Comparison of ENCODE assay signal across 20 mouse cellular contexts in genomic region chr2:158701505-158701904, GRCm38 (mm10). TPM values are rescaled to one million over a fixed set of nuclear protein-coding genes. Genes with fewer than 3 reads are reported as not detected.
DNase-seq lines count a peak whose midpoint lies in the region; ATAC-seq and TF ChIP-seq lines count a peak whose summit lies in the region.
"Had no signal": no experiment of that assay in that cellular context is flagged by ENCODE, and none has a peak within 500 bp of the region (broad histone marks: within the 10 kb centered on the region; RNA-seq: fewer than 3 reads in every experiment).

No protein-coding gene starts in this region.

- H3K9ac ChIP-seq in heart, embryonic 16.5 days (ENCODE audit: low read length), result no peak overlapping the region
- H3K9ac ChIP-seq in lung, embryonic 15.5 days, result no peak overlapping the region
- H3K9ac ChIP-seq in CH12.LX (ENCODE audit: insufficient read depth, low read depth), result peak overlapping the region; percentile 53
- H3K9ac ChIP-seq in hindbrain, embryonic 12.5 days, result no peak overlapping the region
- H3K9ac ChIP-seq: forebrain, embryonic 15.5 days; heart, embryonic 12.5 days; liver, embryonic 14.5 days had no signal

- no peak overlapping the region for H3K4me3 ChIP-seq in heart, embryonic 16.5 days (ENCODE audit: low read length)
- H3K4me3 ChIP-seq in lung, embryonic 15.5 days, result no peak overlapping the region
- H3K4me3 ChIP-seq in CH12.LX (replicated peaks in 1 of 3; ENCODE audit: low read depth in 2 of 3, low read length in 2 of 3, poor library complexity in 1 of 3), result no peak overlapping the region
- H3K4me3 ChIP-seq in olfactory bulb, adult 2 months (ENCODE audit: insufficient read depth, low read depth, low read length), result no peak overlapping the region
- no peak overlapping the region for H3K4me3 ChIP-seq in hindbrain, embryonic 12.5 days
- H3K4me3 ChIP-seq: forebrain, embryonic 15.5 days; heart, embryonic 12.5 days had no signal

- H3K4me1 ChIP-seq in heart, embryonic 16.5 days (ENCODE audit: control insufficient read depth, insufficient read depth, low read length), result no peaks in the 10 kb centered on the region
- peaks cover 9% of the 10 kb centered on the region; the same call in 1 of the 2 replicates for H3K4me1 ChIP-seq in lung, embryonic 15.5 days
- H3K4me1 ChIP-seq in CH12.LX (ENCODE audit: control insufficient read depth in 1 of 2, insufficient read depth in 2 of 2), result peaks cover 24 to 94% of the 10 kb centered on the region in 2 experiments
- peaks cover 24% of the 10 kb centered on the region for H3K4me1 ChIP-seq in olfactory bulb, adult 2 months (ENCODE audit: control insufficient read depth, insufficient read depth, low read length)
- no peaks in the 10 kb centered on the region for H3K4me1 ChIP-seq in hindbrain, embryonic 12.5 days
- H3K4me1 ChIP-seq: forebrain, embryonic 15.5 days; heart, embryonic 12.5 days had no signal

- peak; percentile 32; the same call in 1 of the 2 replicates for TF ChIP-seq EP300 in CH12.LX (IDR thresholded peaks at IDR 0.05; ENCODE audit: low read length)

- no peaks in the 10 kb centered on the region for H3K9me3 ChIP-seq in heart, embryonic 16.5 days (replicated peaks; ENCODE audit: control insufficient read depth, low read length)
- H3K9me3 ChIP-seq in lung, embryonic 15.5 days, result no peaks in the 10 kb centered on the region
- H3K9me3 ChIP-seq in CH12.LX (replicated peaks; ENCODE audit: low read length), result peaks cover 17% of the 10 kb centered on the region
- no peaks in the 10 kb centered on the region for H3K9me3 ChIP-seq in hindbrain, embryonic 12.5 days (replicated peaks)
- H3K9me3 ChIP-seq: forebrain, embryonic 15.5 days; heart, embryonic 12.5 days had no signal

- no peak overlapping the region for H3K4me2 ChIP-seq in heart, embryonic 16.5 days (ENCODE audit: low read depth, low read length)
- H3K4me2 ChIP-seq in lung, embryonic 15.5 days, result no peak overlapping the region
- H3K4me2 ChIP-seq in CH12.LX (ENCODE audit: insufficient read depth, low read depth, poor library complexity, severe bottlenecking), result peak overlapping the region; percentile 11
- no peak overlapping the region for H3K4me2 ChIP-seq in hindbrain, embryonic 12.5 days (replicated peaks)
- H3K4me2 ChIP-seq: forebrain, embryonic 15.5 days; heart, embryonic 12.5 days had no signal

- 81% methylated on average over 9 of the region's 9 CpGs for WGBS in heart, embryonic 16.5 days
- WGBS in lung, embryonic 15.5 days, result 78% methylated on average over 9 of the region's 9 CpGs
- WGBS in olfactory bulb, adult 2 months, result 65% methylated on average over 9 of the region's 9 CpGs
- WGBS in hindbrain, embryonic 12.5 days, result 98% methylated on average over 9 of the region's 9 CpGs

- no peak for DNase-seq in heart, adult 18-20 months
- no peak for DNase-seq in lung, postnatal 25 days (ENCODE audit: low spot score)
- no peak for DNase-seq in CH12.LX (ENCODE audit: extremely low read depth)
- DNase-seq: adrenal gland, adult 8-10 months; cerebellum, adult 11-12 months; cerebellum, postnatal 25 days; embryo, embryonic 11 days; kidney, adult 18-20 months; kidney, postnatal 25 days; lung, postnatal 36 days; right cerebral cortex, postnatal 4 days; thymus, postnatal 36 days had no signal

- in situ Hi-C loops in CH12.LX (cut with MboI; ENCODE audit: low pct_ligation_motif_present, low pct_unique_long_range_greater_than_20kb, low sequenced_read_pairs), result no loop called here

- TF ChIP-seq CTCF in CH12.LX (conservative IDR thresholded peaks at IDR 0.05 in 1 of 2, IDR thresholded peaks at IDR 0.05 in 1 of 2; ENCODE audit: low read depth in 2 of 2, low read length in 2 of 2), result no peak
- TF ChIP-seq CTCF in olfactory bulb, adult 2 months (IDR thresholded peaks at IDR 0.05; ENCODE audit: insufficient read depth, low read depth, low read length), result no peak

- H3K36me3 ChIP-seq in heart, embryonic 16.5 days (ENCODE audit: control insufficient read depth, insufficient read depth), result no peaks in the 10 kb centered on the region
- H3K36me3 ChIP-seq in lung, embryonic 15.5 days, result no peaks in the 10 kb centered on the region
- peaks cover 53 to 94% of the 10 kb centered on the region in 2 experiments for H3K36me3 ChIP-seq in CH12.LX (replicated peaks in 1 of 2; ENCODE audit: control insufficient read depth in 1 of 2, insufficient read depth in 1 of 2, low read length in 1 of 2)
- H3K36me3 ChIP-seq in hindbrain, embryonic 12.5 days, result no peaks in the 10 kb centered on the region; the same call in 1 of the 2 replicates
- H3K36me3 ChIP-seq: forebrain, embryonic 15.5 days; heart, embryonic 12.5 days had no signal

- H3K79me2 ChIP-seq in CH12.LX (replicated peaks; ENCODE audit: control insufficient read depth, extremely low read depth, insufficient read depth, poor library complexity, severe bottlenecking), result peaks cover 61% of the 10 kb centered on the region

- TF ChIP-seq POLR2A in CH12.LX (IDR thresholded peaks at IDR 0.05; ENCODE audit: low read depth, low read length), result no peak
- TF ChIP-seq POLR2A in olfactory bulb, adult 2 months (IDR thresholded peaks at IDR 0.05; ENCODE audit: insufficient read depth, low read depth, low read length), result no peak

- H3K27ac ChIP-seq in heart, embryonic 16.5 days (ENCODE audit: low read length), result peak overlapping the region; percentile 66
- peak overlapping the region; percentile 76 for H3K27ac ChIP-seq in lung, embryonic 15.5 days
- H3K27ac ChIP-seq in CH12.LX (ENCODE audit: insufficient read depth, low read depth), result peak overlapping the region; percentile 95
- peak overlapping the region; percentile 60 for H3K27ac ChIP-seq in olfactory bulb, adult 2 months (ENCODE audit: insufficient read depth, low read depth, low read length)
- no peak overlapping the region for H3K27ac ChIP-seq in hindbrain, embryonic 12.5 days
- H3K27ac ChIP-seq: forebrain, embryonic 15.5 days; hindbrain, postnatal 0 days; liver, embryonic 14.5 days had no signal

- no peak for ATAC-seq in heart, embryonic 16.5 days (replicated peaks; ENCODE audit: extremely low read depth, insufficient read depth, low FRiP score)
- ATAC-seq in lung, embryonic 15.5 days (ENCODE audit: borderline replicate concordance, extremely low read depth, low FRiP score, low TSS enrichment), result no peak
- ATAC-seq in hindbrain, embryonic 12.5 days (ENCODE audit: low FRiP score), result no peak
- ATAC-seq: forebrain, embryonic 15.5 days; hindbrain, postnatal 0 days had no signal

- TF ChIP-seq RAD21 in CH12.LX (IDR thresholded peaks at IDR 0.05; ENCODE audit: low read depth, low read length), result no peak

- dilution Hi-C loops in CH12.LX (cut with MboI; ENCODE audit: extremely low pct_ligation_motif_present, extremely low pct_unique_long_range_greater_than_20kb, low sequenced_read_pairs), result no loop called here

- no peaks in the 10 kb centered on the region for H3K27me3 ChIP-seq in heart, embryonic 16.5 days (ENCODE audit: control insufficient read depth, insufficient read depth, low read length)
- H3K27me3 ChIP-seq in lung, embryonic 15.5 days, result no peaks in the 10 kb centered on the region
- H3K27me3 ChIP-seq in CH12.LX (replicated peaks), result no peaks in the 10 kb centered on the region
- no peaks in the 10 kb centered on the region for H3K27me3 ChIP-seq in hindbrain, embryonic 12.5 days
- H3K27me3 ChIP-seq: forebrain, embryonic 15.5 days; heart, embryonic 12.5 days had no signal

TF ChIP-seq in CH12.LX, 34 proteins besides CTCF, POLR2A, EP300 and RAD21:
- TF ChIP-seq JUND (conservative IDR thresholded peaks at IDR 0.05; ENCODE audit: low read depth, low read length), result no peak
- no peak for TF ChIP-seq NRF1 (IDR thresholded peaks at IDR 0.05; ENCODE audit: low read depth, low read length)
- peak; percentile 42 for TF ChIP-seq ETS1 (conservative IDR thresholded peaks at IDR 0.05; ENCODE audit: low read depth, low read length)
- no peak for TF ChIP-seq KAT2A (IDR thresholded peaks at IDR 0.05; ENCODE audit: insufficient replicate concordance, low read length)
- 0 out of 2 replicates have a peak, but pooled peaks have one; percentile 20 for TF ChIP-seq BHLHE40 (IDR thresholded peaks at IDR 0.05; ENCODE audit: low read depth, low read length)
- TF ChIP-seq UBTF (IDR thresholded peaks at IDR 0.05; ENCODE audit: low read depth, low read length), result no peak; the same call in 1 of the 2 replicates
- TF ChIP-seq TCF12 (IDR thresholded peaks at IDR 0.05; ENCODE audit: low read depth, low read length), result peak; percentile 34; the same call in 1 of the 2 replicates
- TF ChIP-seq MAZ (IDR thresholded peaks at IDR 0.05; ENCODE audit: low read depth, low read length), result peak; percentile 67; the same call in 1 of the 2 replicates
- TF ChIP-seq MEF2A (IDR thresholded peaks at IDR 0.05; ENCODE audit: borderline replicate concordance, low read depth, low read length), result peak; percentile 14; the same call in 1 of the 2 replicates
- TF ChIP-seq IRF4 (IDR thresholded peaks at IDR 0.05; ENCODE audit: low read depth, low read length), result 0 out of 2 replicates have a peak, but pooled peaks have one; percentile 10

RNA-seq across cellular contexts. Expression of gene Ppp1r16b, which starts 36.3 kb away (rescaled TPM):
- polyA plus RNA-seq in heart, embryonic 16.5 days (2015; fragmentation: Nextera tagmentation; extraction: Ambion mirVana), result 7.1 and 8.2 TPM in 2 replicates
- 10 to 100 TPM; 11.6 to 16.1 TPM for total RNA-seq in heart, adult 18-20 months (2021)
- polyA plus RNA-seq in lung, embryonic 15.5 days (2015; fragmentation: Nextera tagmentation; extraction: Ambion mirVana), result 16.7 and 20.2 TPM in 2 replicates
- total RNA-seq in CH12.LX (2012; rRNA removed) (49.3 and 52.0 TPM in 2 replicates), CH12.LX (2014; rRNA removed) (28.9 and 37.7 TPM in 2 replicates)
- 49.4 and 55.7 TPM in 2 replicates for polyA plus RNA-seq in CH12.LX (2012; ENCODE audit: insufficient read length, low read depth)
- 72.6 TPM in 1 of 2 replicates, not detected in the other for polyA plus RNA-seq in olfactory bulb, adult 2 months (2012; ENCODE audit: insufficient read depth, insufficient read length, low replicate concordance, missing spikeins)
- polyA plus RNA-seq in hindbrain, embryonic 12.5 days (2016; fragmentation: Nextera tagmentation; extraction: Ambion mirVana), result 3.7 and 3.8 TPM in 2 replicates
